Mouse (Mus musculus): ENCODE results near the gene Gm20605. TPM values are rescaled to one million over a fixed set of nuclear protein-coding genes. Genes with fewer than 3 reads are reported as not detected.
A peak's percentile ranks its signal among the peaks of the same experiment; 100 is the strongest.

Gm20605 gene
- total and polyA plus RNA-seq, 3 experiments = 11.4 to 44.5 (median 14.5) TPM

DNA sequence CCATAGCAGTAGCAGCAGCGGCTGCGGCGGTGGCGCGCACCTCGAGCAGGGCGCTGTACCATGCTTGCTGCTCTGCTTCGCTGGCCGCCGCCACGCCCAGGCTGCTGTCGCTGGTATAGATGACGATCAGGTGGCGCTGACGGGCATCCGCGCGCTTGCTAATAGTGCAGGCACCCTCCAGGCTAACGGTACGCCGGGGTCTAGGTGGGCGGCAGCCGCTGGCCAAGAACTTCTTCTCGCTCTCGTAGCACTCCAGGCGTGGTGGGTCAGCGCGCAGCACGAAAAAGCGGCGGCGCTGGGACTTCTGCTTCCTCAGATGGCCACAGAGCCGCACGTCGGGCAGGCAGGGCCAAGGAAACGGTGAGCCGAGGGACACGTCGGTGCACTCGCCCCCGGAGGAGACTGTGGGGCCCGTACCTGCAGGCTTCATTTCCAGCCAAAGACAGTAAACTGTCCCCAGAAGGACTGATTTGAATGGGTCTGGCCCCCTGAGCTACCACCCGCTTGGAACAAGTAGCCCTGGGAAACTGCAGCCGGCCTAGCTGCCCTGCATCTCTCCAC is 16.2 kb downstream of the Gm20605 start:
- DNase-seq (ENCODE audit: low spot score) (no peak), ATAC-seq (ENCODE audit: extremely low read depth, insufficient number of reproducible peaks, low FRiP score, poor library complexity, severe bottlenecking) (no peak)
- Histone ChIP-seq H3K27me3 (ENCODE audit: insufficient read depth, low read length) (peaks cover 3% of the 10 kb centered on the region; the same call in 1 of the 2 replicates), H3K4me3 (ENCODE audit: low read depth, low read length) (peak overlapping the region; percentile 17; the same call in 1 of the 2 replicates), H3K9me3 (replicated peaks) (peaks cover 4% of the 10 kb centered on the region; the same call in 1 of the 2 replicates), H3K36me3 (replicated peaks) (peaks cover 37% of the 10 kb centered on the region), H3K4me1 (ENCODE audit: insufficient read depth, low read depth, low read length) (peaks cover 83% of the 10 kb centered on the region)
- TF ChIP-seq TAL1 (conservative IDR thresholded peaks at IDR 0.05; ENCODE audit: low read depth, low read length) (no peak), POLR2AphosphoS5 (IDR thresholded peaks at IDR 0.05; ENCODE audit: insufficient replicate concordance, low read depth, low read length) (no peak), GATA1 (IDR thresholded peaks at IDR 0.05; ENCODE audit: borderline replicate concordance, low read length) (no peak), CTCF (IDR thresholded peaks at IDR 0.05; ENCODE audit: low read depth, low read length) (no peak), GATA2 (IDR thresholded peaks at IDR 0.05; ENCODE audit: borderline replicate concordance, low read depth, low read length) (no peak)

DNA sequence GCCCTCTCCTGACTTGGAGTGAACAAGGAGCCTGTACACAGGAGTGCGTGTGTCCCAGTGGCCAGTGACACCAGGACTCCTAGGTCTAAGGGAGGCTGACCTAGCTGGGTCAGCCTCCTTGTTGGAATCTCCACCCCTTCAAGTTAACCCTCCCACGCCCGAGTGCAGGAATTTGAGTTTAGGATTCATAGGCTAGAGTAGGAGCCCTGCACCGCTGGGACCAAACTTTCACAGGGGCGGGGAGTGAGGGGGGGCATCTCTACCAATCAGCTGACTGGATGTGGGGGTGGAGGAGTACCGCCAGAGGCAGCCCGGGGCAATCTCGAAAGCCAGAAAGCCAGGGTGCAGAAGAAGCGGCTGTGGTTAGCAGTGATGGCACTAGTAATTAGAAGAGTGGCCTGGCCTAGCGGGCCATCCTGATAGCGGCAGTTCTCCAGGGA is 16.7 kb downstream of the Gm20605 start, which contains the start of gene Irs3:
TSS of gene Irs3 (minus strand) at position 63 of the 440 bp plus-strand sequence.
- peaks cover 83% of the 10 kb centered on the region for H3K4me1 ChIP-seq (ENCODE audit: insufficient read depth, low read depth, low read length)
- H3K27me3 ChIP-seq (ENCODE audit: insufficient read depth, low read length) = peaks cover 3% of the 10 kb centered on the region; the same call in 1 of the 2 replicates
- peaks cover 4% of the 10 kb centered on the region; the same call in 1 of the 2 replicates for H3K9me3 ChIP-seq (replicated peaks)
- TF ChIP-seq CTCF (IDR thresholded peaks at IDR 0.05; ENCODE audit: low read depth, low read length) (no peak), TAL1 (conservative IDR thresholded peaks at IDR 0.05; ENCODE audit: low read depth, low read length) (no peak), GATA2 (IDR thresholded peaks at IDR 0.05; ENCODE audit: borderline replicate concordance, low read depth, low read length) (no peak), GATA1 (IDR thresholded peaks at IDR 0.05; ENCODE audit: borderline replicate concordance, low read length) (no peak), POLR2AphosphoS5 (IDR thresholded peaks at IDR 0.05; ENCODE audit: insufficient replicate concordance, low read depth, low read length) (no peak)
- DNase-seq (ENCODE audit: low spot score) (peak; percentile 61), ATAC-seq (ENCODE audit: extremely low read depth, insufficient number of reproducible peaks, low FRiP score, poor library complexity, severe bottlenecking) (peak; percentile 23; the same call in 1 of the 2 replicates)
- peaks cover 32% of the 10 kb centered on the region for H3K36me3 ChIP-seq (replicated peaks)
- H3K4me3 ChIP-seq (ENCODE audit: low read depth, low read length) = peak within 1 kb of the TSS; percentile 17; the same call in 1 of the 2 replicates

DNA sequence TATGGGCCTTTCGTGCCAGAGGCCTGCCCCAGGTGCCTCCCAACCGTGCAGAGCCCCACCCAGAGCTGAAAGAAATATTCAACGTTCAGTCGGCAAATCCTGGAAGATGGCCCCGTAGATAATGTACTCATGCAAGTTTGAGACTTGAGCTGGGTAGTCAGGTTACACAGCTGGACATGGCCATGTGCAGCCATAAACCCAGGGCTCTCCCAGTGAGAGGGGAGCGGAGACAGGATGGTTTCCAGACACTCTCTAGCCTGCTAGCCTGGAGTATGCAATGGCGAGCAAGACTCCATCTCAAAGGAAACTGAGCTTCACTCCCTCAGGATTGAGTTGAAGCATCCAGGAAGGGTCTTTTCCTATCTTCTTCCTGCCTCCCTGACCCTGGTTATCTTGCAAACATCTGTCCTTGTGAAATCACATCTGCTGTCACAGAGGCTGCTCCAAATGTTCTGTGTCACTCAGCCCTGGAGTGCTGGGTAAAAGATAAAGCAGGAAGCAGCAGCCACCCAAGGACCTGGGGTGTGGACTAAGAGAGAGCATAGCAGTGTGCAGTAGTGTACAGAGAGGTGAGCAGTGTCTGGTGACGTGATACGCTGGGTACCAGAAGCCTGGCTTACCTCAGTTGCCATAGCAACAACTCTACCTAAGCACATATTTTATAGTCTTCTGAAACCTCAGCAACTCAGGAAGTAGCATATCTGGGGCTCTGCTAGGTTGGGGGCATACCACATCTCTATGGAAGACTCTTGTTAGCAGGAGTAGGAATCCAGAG is 19.0 kb downstream of the Gm20605 start:
- H3K36me3 ChIP-seq (replicated peaks) = peaks cover 30% of the 10 kb centered on the region
- ATAC-seq (ENCODE audit: extremely low read depth, insufficient number of reproducible peaks, low FRiP score, poor library complexity, severe bottlenecking) (no peak), DNase-seq (ENCODE audit: low spot score) (no peak)
- H3K27me3 ChIP-seq (ENCODE audit: insufficient read depth, low read length) = peaks cover 3% of the 10 kb centered on the region; the same call in 1 of the 2 replicates
- TF ChIP-seq TAL1 (conservative IDR thresholded peaks at IDR 0.05; ENCODE audit: low read depth, low read length) (peak; percentile 29; the same call in 1 of the 2 replicates), POLR2AphosphoS5 (IDR thresholded peaks at IDR 0.05; ENCODE audit: insufficient replicate concordance, low read depth, low read length) (no peak)
- H3K9me3 ChIP-seq (replicated peaks) = peaks cover 4% of the 10 kb centered on the region; the same call in 1 of the 2 replicates
- H3K4me1 ChIP-seq (ENCODE audit: insufficient read depth, low read depth, low read length) = peaks cover 76% of the 10 kb centered on the region
- H3K4me3 ChIP-seq (ENCODE audit: low read depth, low read length) = peak overlapping the region; percentile 11; the same call in 1 of the 2 replicates

DNA sequence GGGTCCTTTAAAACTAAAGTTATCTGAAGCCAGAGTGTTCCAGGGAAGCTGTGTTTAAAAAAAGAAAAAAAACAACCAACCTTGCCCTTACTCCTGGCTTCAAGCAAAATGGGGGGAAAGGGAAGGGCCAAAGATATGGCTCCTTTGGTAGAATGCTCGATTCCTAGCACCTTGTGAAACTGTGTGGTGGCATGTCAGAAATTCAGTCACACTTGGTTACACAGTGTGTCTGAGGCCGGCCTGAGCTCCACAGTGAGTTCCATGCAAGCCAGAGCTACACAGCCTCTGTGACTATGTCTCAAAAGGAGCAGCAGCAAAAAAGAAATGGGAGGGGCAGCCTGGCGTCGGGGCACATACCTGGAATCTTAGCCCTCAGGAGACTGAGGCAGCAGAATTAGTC is 20.3 kb downstream of the Gm20605 start:
- Histone ChIP-seq H3K9me3 (replicated peaks) (peaks cover 4% of the 10 kb centered on the region; the same call in 1 of the 2 replicates), H3K4me1 (ENCODE audit: insufficient read depth, low read depth, low read length) (peaks cover 85% of the 10 kb centered on the region), H3K36me3 (replicated peaks) (peaks cover 36% of the 10 kb centered on the region), H3K4me3 (ENCODE audit: low read depth, low read length) (no peak overlapping the region), H3K27me3 (ENCODE audit: insufficient read depth, low read length) (peaks cover 3% of the 10 kb centered on the region; the same call in 1 of the 2 replicates)
- DNase-seq (ENCODE audit: low spot score) = no peak
- no peak for TF ChIP-seq GATA1 (IDR thresholded peaks at IDR 0.05; ENCODE audit: borderline replicate concordance, low read length)
- TF ChIP-seq CTCF (IDR thresholded peaks at IDR 0.05; ENCODE audit: low read depth, low read length) = no peak
- TF ChIP-seq GATA2 (IDR thresholded peaks at IDR 0.05; ENCODE audit: borderline replicate concordance, low read depth, low read length) = no peak
- no peak for TF ChIP-seq POLR2AphosphoS5 (IDR thresholded peaks at IDR 0.05; ENCODE audit: insufficient replicate concordance, low read depth, low read length)
- no peak for TF ChIP-seq TAL1 (conservative IDR thresholded peaks at IDR 0.05; ENCODE audit: low read depth, low read length)
- ATAC-seq (ENCODE audit: extremely low read depth, insufficient number of reproducible peaks, low FRiP score, poor library complexity, severe bottlenecking) = no peak

DNA sequence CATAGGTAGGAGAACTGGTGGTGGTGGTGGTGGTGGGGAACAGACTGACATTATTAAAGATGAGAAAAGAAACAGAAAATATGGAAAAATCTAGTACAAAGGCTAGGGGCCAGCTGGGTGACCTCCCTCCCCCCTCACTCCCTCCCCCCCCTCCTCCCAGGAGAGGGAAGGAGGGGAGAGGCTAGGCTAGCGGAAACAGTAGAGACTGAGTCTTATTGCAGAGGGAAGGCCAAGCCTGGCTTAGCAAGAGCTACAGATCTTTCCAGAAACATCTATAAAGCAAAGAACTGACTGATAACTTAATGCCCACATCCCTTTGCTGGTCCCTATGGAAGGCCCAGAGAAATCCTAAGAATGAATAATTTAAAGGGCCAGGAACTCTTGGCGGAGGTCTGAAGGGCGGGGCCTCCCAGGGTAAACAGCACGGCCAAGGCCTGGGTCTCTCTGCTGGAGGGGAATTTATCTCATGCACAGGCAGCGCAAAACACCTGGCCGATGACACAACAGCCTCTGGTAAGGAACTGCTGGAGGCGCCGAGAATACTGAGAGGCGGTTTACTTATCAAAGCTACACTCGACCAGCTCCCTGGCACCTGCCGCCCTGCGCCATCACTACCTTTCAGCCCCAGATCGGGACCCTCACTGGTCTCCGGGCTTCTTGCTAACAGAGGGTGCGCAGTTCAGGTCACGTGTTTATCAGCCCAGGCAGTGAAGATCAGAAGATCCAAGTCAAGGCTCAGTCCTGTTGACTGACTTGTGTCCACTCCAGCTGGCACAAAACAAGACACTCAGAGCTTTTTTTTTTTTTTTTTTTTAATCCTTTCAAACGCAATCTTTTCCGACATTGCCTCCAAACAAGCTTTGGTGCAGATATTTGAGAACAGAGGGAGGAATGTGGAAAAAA is 20.9 kb downstream of the Gm20605 start:
- peaks cover 84% of the 10 kb centered on the region for H3K4me1 ChIP-seq (ENCODE audit: insufficient read depth, low read depth, low read length)
- peak; percentile 55; the same call in 1 of the 2 replicates for ATAC-seq (ENCODE audit: extremely low read depth, insufficient number of reproducible peaks, low FRiP score, poor library complexity, severe bottlenecking)
- peaks cover 4% of the 10 kb centered on the region; the same call in 1 of the 2 replicates for H3K9me3 ChIP-seq (replicated peaks)
- H3K4me3 ChIP-seq (ENCODE audit: low read depth, low read length) = peak overlapping the region; percentile 53; the same call in 1 of the 2 replicates
- peaks cover 43% of the 10 kb centered on the region for H3K36me3 ChIP-seq (replicated peaks)
- no peak for TF ChIP-seq POLR2AphosphoS5 (IDR thresholded peaks at IDR 0.05; ENCODE audit: insufficient replicate concordance, low read depth, low read length)
- no peak for TF ChIP-seq GATA2 (IDR thresholded peaks at IDR 0.05; ENCODE audit: borderline replicate concordance, low read depth, low read length)
- no peak for TF ChIP-seq GATA1 (IDR thresholded peaks at IDR 0.05; ENCODE audit: borderline replicate concordance, low read length)
- TF ChIP-seq CTCF (IDR thresholded peaks at IDR 0.05; ENCODE audit: low read depth, low read length) = no peak
- no peak for TF ChIP-seq TAL1 (conservative IDR thresholded peaks at IDR 0.05; ENCODE audit: low read depth, low read length)
- DNase-seq (ENCODE audit: low spot score) = peak; percentile 66
- H3K27me3 ChIP-seq (ENCODE audit: insufficient read depth, low read length) = peaks cover 3% of the 10 kb centered on the region; the same call in 1 of the 2 replicates

Measured in G1E (cell line).